Mouse (Mus musculus): ENCODE measurements around the gene Fli1. TPM values are rescaled to one million over a fixed set of nuclear protein-coding genes. Genes with fewer than 3 reads are reported as not detected.

The Fli1 gene
- polyA plus RNA-seq, 2 experiments = 2.5 to 6.9 TPM

DNA sequence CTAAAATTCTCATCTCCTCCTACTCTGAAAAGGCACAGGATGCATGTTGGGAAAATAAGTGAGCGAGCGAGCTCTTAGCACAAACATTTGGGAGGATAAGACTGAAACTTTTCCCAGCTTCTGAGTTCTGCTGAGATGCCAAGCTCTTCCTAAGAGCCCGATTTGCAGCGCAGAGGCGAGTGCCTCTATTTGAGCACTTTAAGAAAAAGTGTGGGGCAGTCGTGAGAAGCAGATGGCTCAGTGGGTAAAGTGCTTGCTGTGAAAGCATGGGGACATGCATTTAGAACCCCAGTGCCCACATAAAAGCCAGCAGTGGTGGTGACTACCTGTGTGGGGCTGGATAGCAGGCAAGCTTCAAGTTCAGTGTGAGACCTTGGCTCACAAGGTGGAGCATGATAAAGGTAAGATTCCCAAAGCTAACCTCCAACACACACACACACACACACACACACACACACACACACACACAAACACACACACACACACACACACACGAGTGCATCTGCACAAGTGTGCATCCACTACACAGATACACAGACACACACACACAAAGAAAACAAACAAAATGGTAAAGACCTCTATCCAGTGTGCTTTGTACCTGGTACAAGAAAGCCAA, 37.1 kb downstream of the Fli1 start:
- Histone ChIP-seq H3K27me3 (ENCODE audit: control insufficient read depth, insufficient read depth, low read length) (no peaks in the 10 kb centered on the region; the same call in 1 of the 2 replicates), H3K27ac (no peak overlapping the region), H3K4me2 (ENCODE audit: low read depth) (no peak overlapping the region), H3K9me3 (ENCODE audit: control insufficient read depth, low read length) (no peaks in the 10 kb centered on the region), H3K4me1 (replicated peaks; ENCODE audit: control insufficient read depth in 2 of 2, insufficient read depth in 2 of 2, low read length in 1 of 2) (peaks cover 0 to 33% of the 10 kb centered on the region in 2 experiments; a peak in 2 of 4 replicates), H3K36me3 (replicated peaks; ENCODE audit: control insufficient read depth, insufficient read depth, low read depth) (no peaks in the 10 kb centered on the region), H3K9ac (replicated peaks) (no peak overlapping the region), H3K4me3 (ENCODE audit: insufficient read depth in 1 of 2, low read depth in 2 of 2, low read length in 2 of 2) (no peak overlapping the region)
- DNase-seq (ENCODE audit: low read depth in 3 of 3, low spot score in 3 of 3) = no peak
- 56% methylated on average over 7 of the region's 7 CpGs for WGBS (ENCODE audit: insufficient replicate concordance)
- TF ChIP-seq EP300 (IDR thresholded peaks at IDR 0.05; ENCODE audit: low read depth) = no peak
- TF ChIP-seq CTCF (IDR thresholded peaks at IDR 0.05; ENCODE audit: low read depth) = no peak
- no peak for ATAC-seq (ENCODE audit: insufficient read depth)

DNA sequence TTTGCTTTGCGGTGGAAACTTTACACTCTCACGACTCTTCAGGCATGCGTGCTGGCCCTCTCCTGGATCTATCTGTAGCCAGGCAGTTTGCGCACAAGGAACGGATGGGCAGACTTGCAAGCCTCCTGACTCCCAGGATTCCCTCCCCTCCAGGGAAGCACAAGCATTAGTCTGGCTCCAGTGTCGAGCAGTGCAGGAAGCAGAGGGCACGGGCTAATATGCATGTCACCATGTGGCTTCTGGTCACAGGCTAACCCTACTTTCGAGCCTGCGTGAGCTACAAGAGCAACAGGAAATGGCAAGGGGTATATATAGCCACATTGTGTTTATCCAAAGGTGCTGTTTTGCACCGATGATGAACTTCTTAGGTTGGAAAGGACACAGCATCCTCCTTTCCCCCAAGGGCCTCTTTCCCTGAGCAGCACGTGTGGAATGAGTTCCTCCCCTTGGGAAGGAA, 38.6 kb downstream of the Fli1 start:
- H3K27ac ChIP-seq = no peak overlapping the region
- 41% methylated on average over 11 of the region's 11 CpGs for WGBS (ENCODE audit: insufficient replicate concordance)

DNA sequence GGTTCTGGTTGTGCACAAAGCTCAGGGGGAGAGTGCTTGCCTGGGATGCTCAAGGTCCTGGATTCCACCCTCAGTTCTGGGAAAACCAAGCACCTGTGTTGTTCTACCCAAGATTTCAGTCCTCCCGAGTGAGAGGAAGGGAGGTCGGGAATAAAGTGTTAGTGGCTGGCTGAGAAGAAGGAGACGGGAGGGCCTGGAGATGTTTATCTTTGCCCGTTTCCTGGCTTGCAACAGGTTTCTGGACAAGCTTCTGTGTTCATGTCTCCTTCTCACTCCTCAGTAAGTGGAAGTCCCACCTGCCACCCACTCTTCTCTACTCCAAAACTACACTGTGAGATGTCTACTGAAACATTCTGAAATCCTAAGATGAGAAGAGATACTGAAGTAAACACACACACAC, 39.2 kb downstream of the Fli1 start:
- no peak for ATAC-seq (ENCODE audit: insufficient read depth)
- Histone ChIP-seq H3K27ac (no peak overlapping the region), H3K9ac (replicated peaks) (no peak overlapping the region), H3K9me3 (ENCODE audit: control insufficient read depth, low read length) (no peaks in the 10 kb centered on the region), H3K4me1 (replicated peaks; ENCODE audit: control insufficient read depth in 2 of 2, insufficient read depth in 2 of 2, low read length in 1 of 2) (peaks cover 0 to 30% of the 10 kb centered on the region in 2 experiments; a peak in 2 of 4 replicates), H3K27me3 (ENCODE audit: control insufficient read depth, insufficient read depth, low read length) (no peaks in the 10 kb centered on the region; the same call in 1 of the 2 replicates), H3K4me3 (ENCODE audit: insufficient read depth in 1 of 2, low read depth in 2 of 2, low read length in 2 of 2) (no peak overlapping the region), H3K4me2 (ENCODE audit: low read depth) (no peak overlapping the region), H3K36me3 (replicated peaks; ENCODE audit: control insufficient read depth, insufficient read depth, low read depth) (no peaks in the 10 kb centered on the region)
- WGBS (ENCODE audit: insufficient replicate concordance) = 15% methylated on average over 4 of the region's 4 CpGs
- TF ChIP-seq CTCF (IDR thresholded peaks at IDR 0.05; ENCODE audit: low read depth) (no peak), EP300 (IDR thresholded peaks at IDR 0.05; ENCODE audit: low read depth) (no peak)
- DNase-seq (ENCODE audit: low read depth in 3 of 3, low spot score in 3 of 3) = no peak

More for the DNA sequence above, 38.6 kb downstream of the Fli1 start:
- H3K27me3 ChIP-seq (ENCODE audit: control insufficient read depth, insufficient read depth, low read length) = no peaks in the 10 kb centered on the region; the same call in 1 of the 2 replicates
- no peak overlapping the region for H3K4me2 ChIP-seq (ENCODE audit: low read depth)
- DNase-seq (ENCODE audit: low read depth in 3 of 3, low spot score in 3 of 3) (no peak), ATAC-seq (ENCODE audit: insufficient read depth) (peak; percentile 23; the same call in 1 of the 2 replicates)
- H3K36me3 ChIP-seq (replicated peaks; ENCODE audit: control insufficient read depth, insufficient read depth, low read depth) = no peaks in the 10 kb centered on the region
- no peak overlapping the region for H3K9ac ChIP-seq (replicated peaks)
- no peak for TF ChIP-seq EP300 (IDR thresholded peaks at IDR 0.05; ENCODE audit: low read depth)
- no peak for TF ChIP-seq CTCF (IDR thresholded peaks at IDR 0.05; ENCODE audit: low read depth)
- no peak overlapping the region for H3K4me3 ChIP-seq (ENCODE audit: insufficient read depth in 1 of 2, low read depth in 2 of 2, low read length in 2 of 2)
- H3K4me1 ChIP-seq (replicated peaks; ENCODE audit: control insufficient read depth in 2 of 2, insufficient read depth in 2 of 2, low read length in 1 of 2) = peaks cover 0 to 33% of the 10 kb centered on the region in 2 experiments; a peak in 2 of 4 replicates
- no peaks in the 10 kb centered on the region for H3K9me3 ChIP-seq (ENCODE audit: control insufficient read depth, low read length)

DNA sequence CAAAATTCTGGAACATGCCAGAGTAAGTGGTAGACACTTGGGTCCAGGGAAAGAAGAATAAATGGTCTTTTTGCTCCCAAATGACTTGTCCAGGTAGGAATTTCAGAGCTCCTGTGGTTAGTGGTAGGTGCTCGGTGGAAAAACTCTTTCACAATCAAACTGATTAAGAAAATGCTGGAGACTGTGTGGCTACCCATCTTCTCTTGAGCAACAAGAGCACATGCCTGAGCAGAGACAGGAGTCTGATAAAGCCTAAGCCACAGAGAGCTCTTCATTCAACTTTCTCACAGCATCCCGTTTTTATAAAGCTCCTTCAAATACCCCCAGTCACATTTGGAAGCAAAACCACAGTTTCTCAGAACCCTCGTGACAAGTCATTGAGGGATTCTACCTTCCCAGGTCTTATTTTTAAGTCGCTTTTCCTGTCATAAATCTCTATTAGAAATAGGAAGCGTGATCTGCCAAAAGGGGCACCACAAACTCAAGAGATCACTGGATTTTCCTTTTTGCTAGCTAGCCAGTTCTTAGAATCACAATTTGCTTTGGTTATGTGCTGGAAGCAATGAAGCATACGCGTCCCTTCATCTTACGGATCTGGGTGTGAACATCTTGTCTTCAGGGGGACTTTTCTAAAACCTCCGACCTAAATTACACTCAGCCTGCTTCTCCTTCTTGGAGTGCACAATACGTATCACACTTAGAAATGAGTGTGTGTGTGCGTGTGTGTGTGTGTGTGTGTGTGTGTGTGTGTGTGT, 40.2 kb downstream of the Fli1 start:
- Histone ChIP-seq H3K9me3 (ENCODE audit: control insufficient read depth, low read length) (no peaks in the 10 kb centered on the region), H3K9ac (replicated peaks) (no peak overlapping the region), H3K4me2 (ENCODE audit: low read depth) (no peak overlapping the region), H3K36me3 (replicated peaks; ENCODE audit: control insufficient read depth, insufficient read depth, low read depth) (no peaks in the 10 kb centered on the region), H3K27ac (no peak overlapping the region), H3K4me1 (replicated peaks; ENCODE audit: control insufficient read depth in 2 of 2, insufficient read depth in 2 of 2, low read length in 1 of 2) (peaks cover 0 to 26% of the 10 kb centered on the region in 2 experiments; a peak in 2 of 4 replicates), H3K27me3 (ENCODE audit: control insufficient read depth, insufficient read depth, low read length) (no peaks in the 10 kb centered on the region; the same call in 1 of the 2 replicates), H3K4me3 (ENCODE audit: insufficient read depth in 1 of 2, low read depth in 2 of 2, low read length in 2 of 2) (no peak overlapping the region)
- no peak for TF ChIP-seq EP300 (IDR thresholded peaks at IDR 0.05; ENCODE audit: low read depth)
- TF ChIP-seq CTCF (IDR thresholded peaks at IDR 0.05; ENCODE audit: low read depth) = no peak
- 45% methylated on average over 11 of the region's 11 CpGs for WGBS (ENCODE audit: insufficient replicate concordance)
- no peak for ATAC-seq (ENCODE audit: insufficient read depth)
- DNase-seq (ENCODE audit: low read depth in 3 of 3, low spot score in 3 of 3) = no peak

DNA sequence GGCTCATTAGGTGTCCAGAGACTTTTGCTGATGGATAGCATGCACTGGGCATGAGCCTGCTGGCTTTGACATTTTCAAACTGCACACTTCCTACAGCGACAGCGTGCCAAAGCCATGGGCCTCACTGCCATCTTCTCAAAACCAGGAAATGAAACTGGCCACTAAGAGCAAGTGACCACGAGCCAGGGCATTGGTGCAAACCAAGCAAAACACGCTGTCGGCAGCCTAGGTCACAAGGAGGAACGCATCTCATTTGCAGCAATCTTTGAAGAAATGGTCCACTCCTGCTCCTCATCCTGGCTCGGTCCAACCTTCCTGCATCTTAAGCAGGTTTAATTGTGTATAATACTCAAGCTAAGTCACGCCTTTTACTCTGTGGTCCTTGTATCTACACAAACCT, 41.8 kb downstream of the Fli1 start:
- Histone ChIP-seq H3K9me3 (ENCODE audit: control insufficient read depth, low read length) (no peaks in the 10 kb centered on the region), H3K36me3 (replicated peaks; ENCODE audit: control insufficient read depth, insufficient read depth, low read depth) (no peaks in the 10 kb centered on the region), H3K4me1 (replicated peaks; ENCODE audit: control insufficient read depth in 2 of 2, insufficient read depth in 2 of 2, low read length in 1 of 2) (peaks cover 0 to 20% of the 10 kb centered on the region in 2 experiments; a peak in 2 of 4 replicates), H3K4me2 (ENCODE audit: low read depth) (no peak overlapping the region), H3K27me3 (ENCODE audit: control insufficient read depth, insufficient read depth, low read length) (no peaks in the 10 kb centered on the region), H3K4me3 (ENCODE audit: insufficient read depth in 1 of 2, low read depth in 2 of 2, low read length in 2 of 2) (no peak overlapping the region), H3K9ac (replicated peaks) (no peak overlapping the region), H3K27ac (no peak overlapping the region)
- ATAC-seq (ENCODE audit: insufficient read depth) (no peak), DNase-seq (ENCODE audit: low read depth in 3 of 3, low spot score in 3 of 3) (no peak)
- TF ChIP-seq EP300 (IDR thresholded peaks at IDR 0.05; ENCODE audit: low read depth) = no peak
- TF ChIP-seq CTCF (IDR thresholded peaks at IDR 0.05; ENCODE audit: low read depth) = no peak
- WGBS (ENCODE audit: insufficient replicate concordance) = 40% methylated on average over 8 of the region's 8 CpGs

Measured in liver, embryonic 14.5 days (tissue).